Mouse (Mus musculus): Measurements from ENCODE around the gene Zfp319.

The Zfp319 gene

GRCm38 (mm10) chr8:95348811-95349630 lies 17.3 kb upstream of the Zfp319 start:
- DNase-seq, result peak; percentile 75

GRCm38 (mm10) chr8:95348356-95348755 lies 16.6 kb upstream of the Zfp319 start:
- no peak for DNase-seq

- peak; percentile 77 for DNase-seq
Observed at GRCm38 (mm10) chr8:95346643-95347545, 15.1 kb upstream of the Zfp319 start.

- no peak for DNase-seq
Observed at GRCm38 (mm10) chr8:95344668-95345067, 12.9 kb upstream of the Zfp319 start.

- DNase-seq, result no peak
Observed at GRCm38 (mm10) chr8:95341721-95342120, 10.0 kb upstream of the Zfp319 start.

GRCm38 (mm10) chr8:95336363-95336762 lies 4.6 kb upstream of the Zfp319 start:
- DNase-seq, result no peak

- DNase-seq, result no peak
Observed at GRCm38 (mm10) chr8:95335706-95336105, 4.0 kb upstream of the Zfp319 start.

GRCm38 (mm10) chr8:95332437-95333199 lies 868 bp upstream of the Zfp319 start:
- DNase-seq, result peak; percentile 34

GRCm38 (mm10) chr8:95331156-95331719 lies 512 bp downstream of the Zfp319 start:
- no peak for DNase-seq

- no peak for DNase-seq
Observed at GRCm38 (mm10) chr8:95330367-95330766, 1.4 kb downstream of the Zfp319 start.

- DNase-seq, result no peak
Observed at GRCm38 (mm10) chr8:95327866-95328465, 3.8 kb downstream of the Zfp319 start.

- DNase-seq, result no peak
Observed at GRCm38 (mm10) chr8:95326822-95327221, 4.9 kb downstream of the Zfp319 start.

- no peak for DNase-seq
Observed at GRCm38 (mm10) chr8:95324646-95325045, 7.1 kb downstream of the Zfp319 start.

GRCm38 (mm10) chr8:95323201-95323600 lies 8.5 kb downstream of the Zfp319 start:
- no peak for DNase-seq

GRCm38 (mm10) chr8:95320224-95321139 lies 11.3 kb downstream of the Zfp319 start:
- peak; percentile 87 for DNase-seq

GRCm38 (mm10) chr8:95315350-95315749 lies 16.4 kb downstream of the Zfp319 start:
- no peak for DNase-seq

- DNase-seq, result no peak
Observed at GRCm38 (mm10) chr8:95314707-95315106, 17.0 kb downstream of the Zfp319 start.

GRCm38 (mm10) chr8:95313857-95314256 lies 17.9 kb downstream of the Zfp319 start:
- DNase-seq, result no peak

GRCm38 (mm10) chr8:95312836-95313235 lies 18.9 kb downstream of the Zfp319 start:
- no peak for DNase-seq

GRCm38 (mm10) chr8:95310342-95310970 lies 21.3 kb downstream of the Zfp319 start, which contains the start of gene Tepp:
Gene Tepp, plus strand, starts transcription at chr8:95310566.
- no peak for DNase-seq

Measured in kidney, postnatal 14 days (tissue).